Mouse (Mus musculus): ENCODE results near the gene Hand2.

DNA sequence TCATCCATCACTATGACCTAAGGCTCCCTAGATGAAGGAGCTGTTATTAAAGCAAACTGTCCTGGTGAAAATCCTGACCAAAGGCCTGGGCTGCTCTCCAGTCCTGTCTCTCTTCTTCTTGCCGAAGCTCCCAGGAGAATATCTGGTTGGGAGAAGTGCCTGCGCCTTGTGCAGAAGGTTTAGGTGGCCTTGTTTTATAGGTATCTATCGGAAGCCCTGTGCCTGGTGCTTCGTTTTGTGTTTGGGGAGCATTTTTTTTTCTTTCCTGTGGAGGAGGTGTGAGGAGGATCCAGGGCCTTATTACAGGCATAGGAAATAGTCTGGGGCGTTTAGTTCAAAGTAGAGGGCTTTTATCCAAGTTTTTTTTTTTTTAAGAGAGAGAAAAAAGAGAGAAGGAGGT is 3.9 kb downstream of the Hand2 start:
- TF ChIP-seq CTCF (IDR thresholded peaks at IDR 0.05; ENCODE audit: borderline replicate concordance, extremely low read depth, insufficient read depth, insufficient read length): no peak
- no peak for TF ChIP-seq POLR2A (IDR thresholded peaks at IDR 0.05; ENCODE audit: borderline replicate concordance, extremely low read depth, insufficient read depth, insufficient read length, poor library complexity, severe bottlenecking)
